Mouse (Mus musculus) kidney, postnatal 10 days (tissue): ENCODE measurements around the gene Cdk17.

Experiments
- DNase-seq: peaks from one replicate; pipeline ENCODE4 v3.0.0; 2021; ENCODE audit warnings: mixed read lengths

The Cdk17 gene

DNA sequence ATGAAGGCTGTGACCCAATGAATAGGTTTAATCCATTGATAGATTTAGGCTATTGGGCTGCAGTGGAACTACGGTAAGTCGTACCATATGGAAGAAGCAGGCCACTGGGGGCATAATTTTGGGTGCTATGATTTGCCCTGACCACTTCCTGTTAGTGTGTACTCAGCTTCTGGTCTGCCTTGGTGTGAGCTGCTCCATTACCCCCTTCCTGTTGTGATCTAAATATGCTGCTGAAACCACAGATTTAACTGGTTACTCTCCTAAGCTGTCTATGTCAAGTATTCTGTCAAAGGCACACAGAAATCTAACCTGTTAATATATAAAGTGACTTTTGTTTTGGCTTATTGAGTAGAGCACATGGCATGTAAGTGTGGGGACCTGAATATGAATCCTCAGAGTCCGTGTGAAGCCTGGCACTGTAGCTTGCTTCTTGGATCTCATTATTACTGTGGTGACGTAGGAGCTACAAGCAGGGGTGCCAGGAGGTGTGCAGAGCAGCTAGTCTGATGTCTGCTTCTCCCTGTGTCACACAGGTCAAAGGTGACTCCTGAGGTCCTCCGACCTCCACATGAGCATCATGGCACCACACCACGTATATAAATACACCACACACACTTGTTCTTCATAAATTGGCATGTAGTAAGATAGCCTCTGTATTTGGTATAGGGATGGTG is 10.6 kb downstream of the Cdk17 start:
- no peak for DNase-seq

DNA sequence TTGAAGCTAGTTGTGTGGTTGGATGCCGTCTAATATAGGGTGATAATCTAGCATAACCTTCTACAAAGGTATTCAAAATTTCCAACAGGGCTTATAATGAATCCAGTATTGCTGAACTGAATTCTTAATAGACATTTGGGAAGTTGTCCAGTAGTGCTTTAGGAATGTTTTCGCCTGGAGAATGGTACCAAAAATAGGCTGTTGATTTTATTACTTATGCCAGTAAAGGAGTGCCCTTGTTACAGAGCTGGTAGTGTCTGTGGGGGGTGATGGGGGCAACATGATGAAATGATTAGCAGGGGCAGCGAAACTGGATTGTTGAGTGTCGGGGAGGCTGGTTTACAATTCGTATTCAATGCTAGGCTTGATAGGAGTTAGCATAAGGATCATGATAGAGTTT is 16.8 kb downstream of the Cdk17 start:
- no peak for DNase-seq

DNA sequence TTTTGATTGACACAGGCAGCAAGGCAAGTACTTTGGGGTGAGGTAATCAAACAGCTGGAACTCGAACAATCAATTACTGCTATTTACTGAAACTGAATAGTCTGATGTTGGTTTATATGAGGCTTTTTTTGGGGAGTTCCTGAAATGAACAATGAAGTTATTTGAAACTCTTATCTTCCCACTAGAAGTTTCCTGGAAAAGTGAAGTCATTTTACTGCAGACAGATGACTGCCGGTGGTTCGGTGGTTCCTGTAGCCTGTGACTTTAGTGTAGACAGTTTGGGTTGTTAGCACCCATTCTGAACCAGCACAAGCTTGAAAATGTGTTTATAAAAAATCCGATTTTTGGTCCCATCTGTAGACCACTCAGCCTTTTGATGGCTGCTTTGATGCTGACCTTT is 17.2 kb downstream of the Cdk17 start:
- DNase-seq = no peak

GRCm38 (mm10) chr10:93178662-93179061 is 18.0 kb downstream of the Cdk17 start:
- no peak for DNase-seq

- DNase-seq = no peak
Measured at GRCm38 (mm10) chr10:93179669-93180460, 19.2 kb downstream of the Cdk17 start.

DNA sequence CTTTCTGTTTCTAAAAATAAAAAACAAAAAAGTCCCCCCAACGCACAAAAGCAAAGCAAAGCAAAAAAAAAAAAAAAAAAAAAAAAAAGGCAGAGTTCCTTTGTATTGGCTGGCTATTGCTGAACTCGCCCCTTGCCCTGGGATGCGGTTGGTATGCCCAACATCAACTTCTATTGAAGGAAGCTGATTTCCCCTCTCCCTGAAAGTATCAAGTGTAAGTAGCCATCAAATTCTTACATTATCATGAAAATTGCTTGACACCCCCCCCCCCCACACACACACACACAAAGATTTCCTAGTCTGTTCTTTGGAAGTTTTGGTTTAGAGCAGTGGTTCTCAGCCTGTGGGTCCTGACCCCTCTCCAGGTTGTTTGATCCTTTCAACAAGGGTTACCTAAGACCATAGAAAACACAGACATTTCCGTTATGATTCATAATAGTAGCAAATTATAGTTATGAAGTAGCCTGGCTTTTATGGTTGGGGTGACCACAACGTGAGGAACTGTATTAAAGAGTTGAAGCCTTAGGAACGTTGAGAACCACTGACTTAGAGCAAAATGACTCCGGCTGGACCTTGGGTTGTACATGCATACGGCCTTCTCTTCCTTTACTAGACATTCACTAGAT is 23.8 kb downstream of the Cdk17 start:
- no peak for DNase-seq

DNA sequence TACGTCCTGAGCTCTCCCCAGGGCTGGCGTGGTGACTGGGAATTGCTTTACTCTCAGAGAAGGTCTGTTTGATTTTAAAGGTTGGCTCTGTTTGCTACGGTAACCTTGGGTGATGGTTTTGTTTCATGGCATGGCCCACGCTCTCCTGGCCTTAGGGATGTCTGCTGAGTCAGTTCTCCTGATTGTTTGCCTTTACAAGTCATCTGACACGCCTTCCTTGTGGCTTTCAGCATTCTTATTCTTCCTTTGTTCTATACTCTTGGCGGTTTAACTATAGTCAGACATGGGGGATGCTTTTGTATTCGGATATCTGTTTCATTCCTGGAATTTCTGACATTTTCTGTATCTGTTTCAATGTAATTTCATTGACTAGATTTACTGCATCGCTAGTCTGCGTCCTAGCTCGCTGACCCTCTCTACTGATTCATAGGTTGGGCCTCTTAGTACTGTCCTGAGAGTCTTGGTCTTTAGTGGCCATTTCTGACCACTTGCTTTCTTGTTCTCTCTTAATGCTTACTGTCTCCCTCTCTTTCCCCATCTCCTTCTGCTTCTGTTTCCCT is 27.8 kb downstream of the Cdk17 start:
- DNase-seq = no peak

DNA sequence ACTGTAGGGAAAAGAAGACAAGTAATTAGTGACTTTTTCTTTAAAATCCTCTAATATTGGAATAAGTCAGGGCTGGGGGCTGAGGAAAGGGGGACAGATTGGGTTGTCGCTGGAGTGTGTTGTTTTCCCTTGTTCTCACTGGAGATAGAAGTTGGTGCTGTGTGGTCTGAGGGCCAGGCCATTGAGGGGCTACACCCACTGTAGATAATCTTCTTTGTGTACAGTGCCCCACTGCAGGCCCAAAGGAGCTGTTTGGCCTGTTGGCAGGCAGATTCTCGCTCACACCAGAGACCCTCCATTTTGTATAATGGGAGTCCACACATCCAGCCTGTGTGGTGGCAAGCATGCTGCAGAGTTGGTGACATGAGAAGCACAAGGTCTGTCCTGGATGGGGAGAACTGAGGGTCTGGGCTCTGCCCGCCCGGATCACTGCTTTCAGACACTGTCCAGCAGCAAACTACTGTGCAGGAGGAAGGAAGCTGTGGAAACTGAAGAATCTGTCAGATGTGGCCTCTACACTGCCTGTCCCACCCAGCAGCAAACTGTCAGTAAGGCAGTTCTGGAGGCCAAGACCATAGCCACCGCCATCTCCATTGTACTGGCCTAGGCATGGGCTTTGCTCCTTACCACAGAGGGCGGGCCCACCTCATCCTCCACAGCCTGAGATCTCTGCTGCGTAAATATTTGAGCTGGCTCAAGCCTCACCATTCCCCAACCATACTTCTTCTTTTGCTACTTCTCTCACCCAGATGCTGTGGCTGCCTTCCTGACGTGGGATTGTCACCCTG is 30.0 kb downstream of the Cdk17 start:
- no peak for DNase-seq

GRCm38 (mm10) chr10:93197092-93197491 is 36.4 kb downstream of the Cdk17 start:
- DNase-seq = no peak

DNA sequence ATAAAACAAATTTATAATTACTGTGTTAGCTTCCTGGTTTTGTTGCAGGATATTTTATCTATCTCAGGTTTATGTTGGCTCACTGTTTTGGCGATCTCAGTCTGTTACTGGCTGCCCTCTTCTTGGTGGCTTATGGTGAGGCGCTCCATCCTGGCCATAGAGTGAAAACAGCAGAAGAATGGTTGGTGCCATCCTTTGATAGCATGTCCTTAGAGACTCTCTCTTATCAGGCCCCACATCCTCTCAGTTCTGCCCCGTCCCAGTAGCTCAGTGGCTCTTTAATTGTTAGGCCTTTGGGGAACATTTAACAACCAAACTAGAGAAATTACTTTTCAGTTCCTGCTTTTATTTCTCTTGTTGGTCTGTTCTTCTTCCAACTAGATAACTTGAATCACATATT is 38.3 kb downstream of the Cdk17 start:
- no peak for DNase-seq

GRCm38 (mm10) chr10:93201846-93202458 is 41.3 kb downstream of the Cdk17 start:
- no peak for DNase-seq

DNA sequence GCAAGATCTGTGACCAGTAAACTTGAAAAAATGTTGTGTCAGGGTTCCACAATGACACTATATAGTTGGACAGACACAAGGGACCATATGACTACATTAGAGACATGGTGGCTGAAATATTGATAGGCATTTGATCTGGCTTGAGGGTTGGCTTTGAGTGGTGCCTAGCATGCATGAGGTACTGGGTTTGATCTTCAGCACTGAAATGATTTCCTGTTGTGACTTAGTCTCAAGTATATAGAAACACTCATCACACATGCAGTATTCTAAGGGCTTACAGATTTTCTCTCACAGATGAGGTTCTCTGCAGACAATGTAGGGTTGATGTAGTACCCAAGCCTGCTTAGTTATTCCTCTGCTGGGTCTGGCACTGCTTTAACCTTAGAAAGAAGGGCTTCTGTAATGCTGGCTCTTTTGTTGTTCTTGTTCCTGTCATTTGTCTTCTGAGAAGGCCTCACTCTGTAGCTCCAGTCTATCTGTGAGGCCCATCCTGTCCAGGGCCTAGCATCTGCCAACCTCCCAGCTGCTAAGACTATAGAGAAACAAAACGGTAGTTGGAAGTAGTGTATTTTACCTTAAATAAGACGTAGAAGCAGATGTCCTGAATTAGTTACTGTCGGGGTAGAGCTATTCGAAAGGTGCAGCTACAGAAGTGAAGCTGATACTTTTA is 44.7 kb downstream of the Cdk17 start:
- no peak for DNase-seq

GRCm38 (mm10) chr10:93207176-93207575 is 46.5 kb downstream of the Cdk17 start:
- no peak for DNase-seq

- DNase-seq = no peak
Measured at GRCm38 (mm10) chr10:93212699-93213098, 52.0 kb downstream of the Cdk17 start.

GRCm38 (mm10) chr10:93213339-93213738 is 52.7 kb downstream of the Cdk17 start:
- DNase-seq = no peak

GRCm38 (mm10) chr10:93214251-93214650 is 53.6 kb downstream of the Cdk17 start:
- DNase-seq = peak; percentile 48

GRCm38 (mm10) chr10:93215051-93215763 is 54.5 kb downstream of the Cdk17 start:
- DNase-seq = no peak

DNA sequence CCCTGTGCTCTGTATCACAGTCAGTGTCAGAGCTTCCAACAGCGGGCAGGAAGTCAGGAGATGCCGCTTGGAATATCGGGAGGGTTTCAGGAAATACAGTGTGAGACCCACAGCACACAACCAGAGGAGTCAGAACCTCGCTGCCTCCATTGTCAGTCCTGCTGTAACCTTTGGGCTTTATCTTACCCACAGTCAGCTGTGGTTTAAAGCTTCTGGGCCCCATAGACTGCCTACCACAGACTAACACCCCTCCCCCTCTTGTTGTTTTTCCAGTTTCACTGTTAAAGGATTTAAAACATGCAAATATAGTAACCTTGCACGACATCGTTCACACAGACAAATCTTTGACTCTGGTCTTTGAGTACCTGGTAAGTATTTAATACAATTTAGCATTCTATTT is 65.1 kb downstream of the Cdk17 start:
- DNase-seq = no peak

DNA sequence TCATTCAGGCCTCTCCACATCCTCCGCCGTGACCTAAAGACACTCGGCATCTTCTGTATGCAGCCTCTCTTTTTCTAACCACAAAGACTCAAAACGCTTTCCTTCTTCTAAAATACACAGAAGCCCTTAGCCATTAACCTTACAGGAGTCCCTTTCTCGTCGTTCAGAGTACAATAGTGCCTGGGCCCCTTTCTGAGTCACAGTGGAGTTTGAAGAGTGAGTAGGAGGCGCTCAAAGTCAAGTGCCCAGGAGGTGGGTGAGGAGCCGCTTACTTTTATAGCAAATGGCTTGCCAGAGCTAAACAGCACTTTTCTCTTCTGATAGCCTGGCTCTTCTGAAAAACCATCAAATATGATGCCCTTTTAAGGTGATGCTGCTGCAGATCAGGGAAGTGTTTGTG is 67.2 kb downstream of the Cdk17 start:
- DNase-seq = no peak

DNA sequence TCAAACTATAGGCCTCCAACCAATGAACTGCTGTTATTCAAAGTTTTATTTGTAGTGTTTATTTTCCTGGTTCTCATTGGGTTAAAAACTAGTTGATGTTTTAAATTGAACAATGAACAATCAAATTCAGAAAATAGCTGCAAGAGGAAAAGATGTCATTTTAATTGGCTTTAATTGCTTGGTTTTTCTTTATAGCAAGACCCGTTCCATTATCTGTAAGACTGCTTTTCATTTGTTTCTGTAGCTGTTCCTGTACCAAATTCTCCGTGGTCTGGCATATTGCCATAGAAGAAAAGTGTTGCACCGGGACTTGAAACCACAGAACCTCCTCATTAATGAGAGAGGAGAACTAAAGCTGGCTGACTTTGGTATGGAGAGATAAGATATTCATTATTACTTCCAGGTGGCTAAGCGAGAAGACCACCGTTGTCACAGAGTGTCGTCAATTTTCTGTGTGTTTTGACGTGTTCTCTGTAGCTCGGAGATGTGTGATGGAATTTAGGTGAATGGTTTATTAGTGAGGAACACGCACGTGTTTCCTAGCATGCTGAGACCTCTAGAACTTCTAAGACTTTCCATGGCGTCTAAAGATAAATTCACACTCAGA is 67.8 kb downstream of the Cdk17 start:
- DNase-seq = no peak

DNA sequence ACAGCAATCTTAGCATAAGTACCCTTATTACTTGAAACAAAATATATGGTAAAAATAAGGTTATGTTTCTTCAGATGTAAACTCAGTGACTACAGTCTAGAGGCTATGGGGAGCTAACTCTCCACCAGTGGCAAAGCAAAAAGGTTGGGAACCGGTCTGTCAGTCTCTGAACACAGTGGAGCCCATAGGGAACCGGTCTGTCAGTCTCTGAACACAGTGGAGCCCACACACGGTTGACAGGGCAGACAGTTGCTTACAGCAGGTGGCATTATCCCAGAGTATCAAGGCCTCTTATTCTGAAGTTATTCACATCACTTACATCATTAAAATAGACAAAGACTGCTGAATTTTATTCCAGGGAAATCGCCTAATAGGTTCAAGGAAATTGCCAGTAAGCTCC is 70.8 kb downstream of the Cdk17 start:
- DNase-seq = no peak
